Mouse (Mus musculus): ENCODE measurements at regions not wholly inside any gene's neighbourhood (a gene's known extent, or its start where the extent isn't known, plus 50 kb on each side); places are given as distances from the start of the nearest gene placed in this dataset.

DNA sequence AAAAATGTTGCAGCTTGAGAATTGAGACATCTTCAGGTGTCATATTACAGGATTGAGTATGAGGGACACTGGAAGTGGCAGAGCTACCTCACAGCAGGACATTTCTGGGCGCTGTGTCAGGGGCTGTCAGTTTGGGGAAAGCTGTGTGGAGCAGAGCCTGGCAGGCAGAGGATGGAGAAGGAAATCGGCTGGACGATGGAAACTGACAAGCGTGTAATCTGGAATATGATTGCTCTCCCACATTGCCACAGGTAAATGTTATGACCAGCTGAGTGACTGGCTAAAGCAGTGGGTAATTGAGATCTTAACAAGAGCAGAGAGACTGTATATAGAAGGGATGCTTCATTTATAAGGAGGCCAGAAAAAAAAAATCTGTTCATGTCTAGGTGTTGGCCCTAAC, 235.5 kb upstream of the Syt1 start:
- Histone ChIP-seq H3K27ac (ENCODE audit: low read depth, low read length) (no peak overlapping the region), H3K9ac (ENCODE audit: low read depth, low read length) (no peak overlapping the region), H3K36me3 (ENCODE audit: control insufficient read depth, insufficient read depth) (no peaks in the 10 kb centered on the region), H3K4me2 (replicated peaks; ENCODE audit: low read depth) (no peak overlapping the region), H3K4me1 (replicated peaks; ENCODE audit: control insufficient read depth, insufficient read depth, low read length) (no peaks in the 10 kb centered on the region), H3K27me3 (replicated peaks; ENCODE audit: control insufficient read depth, insufficient read depth, low read length) (no peaks in the 10 kb centered on the region), H3K9me3 (ENCODE audit: control insufficient read depth) (no peaks in the 10 kb centered on the region), H3K4me3 (ENCODE audit: low read depth, low read length) (no peak overlapping the region)
- no peak for TF ChIP-seq CTCF (IDR thresholded peaks at IDR 0.05; ENCODE audit: low read depth)
- ATAC-seq, result no peak
- WGBS, result 68% methylated on average over 4 of the region's 4 CpGs

DNA sequence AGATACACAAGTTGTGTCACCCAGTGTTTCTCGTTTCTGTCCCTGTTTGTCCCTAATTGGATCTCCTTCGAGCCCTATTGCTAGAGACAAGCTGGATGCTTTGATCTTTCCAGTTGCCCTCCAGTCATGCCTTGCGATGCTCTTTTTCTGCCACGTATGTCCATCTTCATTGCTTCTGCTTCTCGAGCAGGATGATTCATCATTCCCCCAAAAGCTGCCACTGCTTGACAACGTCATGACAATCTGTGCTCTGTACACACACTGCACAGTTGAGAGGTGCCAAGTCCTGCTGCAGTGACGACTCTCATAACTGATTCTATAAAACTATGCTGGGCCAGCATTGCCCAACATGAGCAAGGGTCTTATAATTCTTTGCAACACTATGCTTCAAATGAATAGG, 226.2 kb upstream of the Syt1 start:
- Histone ChIP-seq H3K4me1 (replicated peaks; ENCODE audit: control insufficient read depth, insufficient read depth, low read length) (no peaks in the 10 kb centered on the region), H3K36me3 (ENCODE audit: control insufficient read depth, insufficient read depth) (no peaks in the 10 kb centered on the region), H3K4me3 (ENCODE audit: low read depth, low read length) (no peak overlapping the region), H3K27ac (ENCODE audit: low read depth, low read length) (no peak overlapping the region), H3K9me3 (ENCODE audit: control insufficient read depth) (no peaks in the 10 kb centered on the region), H3K4me2 (replicated peaks; ENCODE audit: low read depth) (no peak overlapping the region), H3K27me3 (replicated peaks; ENCODE audit: control insufficient read depth, insufficient read depth, low read length) (no peaks in the 10 kb centered on the region), H3K9ac (ENCODE audit: low read depth, low read length) (no peak overlapping the region)
- 77% methylated on average over 7 of the region's 7 CpGs for WGBS
- TF ChIP-seq CTCF (IDR thresholded peaks at IDR 0.05; ENCODE audit: low read depth), result no peak
- ATAC-seq, result no peak

DNA sequence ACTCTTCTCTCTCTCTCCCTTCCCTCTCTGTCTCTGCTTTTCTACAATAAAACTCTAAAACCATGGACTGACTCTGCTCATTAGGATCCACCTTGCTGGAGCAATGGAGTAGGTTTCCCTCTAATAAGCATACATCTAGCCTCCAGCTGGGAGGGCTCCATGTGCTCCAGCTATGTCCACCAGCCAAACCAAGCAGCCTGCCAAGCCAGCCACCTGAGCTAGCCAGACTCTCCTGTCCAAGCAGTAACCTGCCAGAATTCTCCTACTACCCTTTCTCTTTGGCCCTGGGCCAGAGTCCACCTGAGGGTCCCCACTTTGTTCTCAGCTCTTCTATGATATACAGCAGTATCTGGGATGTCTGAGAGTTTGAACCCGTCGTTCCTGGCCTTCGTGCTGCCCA, 216.2 kb upstream of the Syt1 start:
- ATAC-seq, result no peak
- Histone ChIP-seq H3K27me3 (replicated peaks; ENCODE audit: control insufficient read depth, insufficient read depth, low read length) (no peaks in the 10 kb centered on the region), H3K4me2 (replicated peaks; ENCODE audit: low read depth) (no peak overlapping the region), H3K4me3 (ENCODE audit: low read depth, low read length) (no peak overlapping the region), H3K9ac (ENCODE audit: low read depth, low read length) (no peak overlapping the region), H3K36me3 (ENCODE audit: control insufficient read depth, insufficient read depth) (no peaks in the 10 kb centered on the region), H3K27ac (ENCODE audit: low read depth, low read length) (no peak overlapping the region), H3K9me3 (ENCODE audit: control insufficient read depth) (no peaks in the 10 kb centered on the region), H3K4me1 (replicated peaks; ENCODE audit: control insufficient read depth, insufficient read depth, low read length) (no peaks in the 10 kb centered on the region)
- no peak for TF ChIP-seq CTCF (IDR thresholded peaks at IDR 0.05; ENCODE audit: low read depth)
- WGBS, result 91% methylated on average over 3 of the region's 3 CpGs

- H3K4me3 ChIP-seq (ENCODE audit: low read depth, low read length), result no peak overlapping the region
- no peaks in the 10 kb centered on the region for H3K27me3 ChIP-seq (replicated peaks; ENCODE audit: control insufficient read depth, insufficient read depth, low read length)
- H3K36me3 ChIP-seq (ENCODE audit: control insufficient read depth, insufficient read depth), result no peaks in the 10 kb centered on the region
- H3K27ac ChIP-seq (ENCODE audit: low read depth, low read length), result no peak overlapping the region
- no peak overlapping the region for H3K4me2 ChIP-seq (replicated peaks; ENCODE audit: low read depth)
- 69% methylated on average over 8 of the region's 8 CpGs for WGBS
- H3K9me3 ChIP-seq (ENCODE audit: control insufficient read depth), result no peaks in the 10 kb centered on the region
- H3K9ac ChIP-seq (ENCODE audit: low read depth, low read length), result no peak overlapping the region
- TF ChIP-seq CTCF (IDR thresholded peaks at IDR 0.05; ENCODE audit: low read depth), result no peak
- no peaks in the 10 kb centered on the region for H3K4me1 ChIP-seq (replicated peaks; ENCODE audit: control insufficient read depth, insufficient read depth, low read length)
- ATAC-seq, result no peak
Measured at GRCm38 (mm10) chr10:109188761-109189503, 178.2 kb upstream of the Syt1 start.

- Histone ChIP-seq H3K9me3 (ENCODE audit: control insufficient read depth) (no peaks in the 10 kb centered on the region), H3K4me1 (replicated peaks; ENCODE audit: control insufficient read depth, insufficient read depth, low read length) (no peaks in the 10 kb centered on the region), H3K4me2 (replicated peaks; ENCODE audit: low read depth) (no peak overlapping the region), H3K27me3 (replicated peaks; ENCODE audit: control insufficient read depth, insufficient read depth, low read length) (no peaks in the 10 kb centered on the region), H3K4me3 (ENCODE audit: low read depth, low read length) (no peak overlapping the region), H3K9ac (ENCODE audit: low read depth, low read length) (no peak overlapping the region), H3K36me3 (ENCODE audit: control insufficient read depth, insufficient read depth) (no peaks in the 10 kb centered on the region), H3K27ac (ENCODE audit: low read depth, low read length) (no peak overlapping the region)
- ATAC-seq, result no peak
- TF ChIP-seq CTCF (IDR thresholded peaks at IDR 0.05; ENCODE audit: low read depth), result no peak
- 78% methylated on average over 4 of the region's 4 CpGs for WGBS
Measured at GRCm38 (mm10) chr10:109188252-109188651, 177.5 kb upstream of the Syt1 start.

GRCm38 (mm10) chr10:109185243-109185642, 174.5 kb upstream of the Syt1 start:
- Histone ChIP-seq H3K4me1 (replicated peaks; ENCODE audit: control insufficient read depth, insufficient read depth, low read length) (no peaks in the 10 kb centered on the region), H3K27ac (ENCODE audit: low read depth, low read length) (no peak overlapping the region), H3K4me3 (ENCODE audit: low read depth, low read length) (no peak overlapping the region), H3K4me2 (replicated peaks; ENCODE audit: low read depth) (no peak overlapping the region), H3K9ac (ENCODE audit: low read depth, low read length) (no peak overlapping the region), H3K27me3 (replicated peaks; ENCODE audit: control insufficient read depth, insufficient read depth, low read length) (no peaks in the 10 kb centered on the region), H3K9me3 (ENCODE audit: control insufficient read depth) (no peaks in the 10 kb centered on the region), H3K36me3 (ENCODE audit: control insufficient read depth, insufficient read depth) (no peaks in the 10 kb centered on the region)
- no peak for TF ChIP-seq CTCF (IDR thresholded peaks at IDR 0.05; ENCODE audit: low read depth)
- WGBS, result 20% methylated on average over 2 of the region's 2 CpGs
- no peak for ATAC-seq

DNA sequence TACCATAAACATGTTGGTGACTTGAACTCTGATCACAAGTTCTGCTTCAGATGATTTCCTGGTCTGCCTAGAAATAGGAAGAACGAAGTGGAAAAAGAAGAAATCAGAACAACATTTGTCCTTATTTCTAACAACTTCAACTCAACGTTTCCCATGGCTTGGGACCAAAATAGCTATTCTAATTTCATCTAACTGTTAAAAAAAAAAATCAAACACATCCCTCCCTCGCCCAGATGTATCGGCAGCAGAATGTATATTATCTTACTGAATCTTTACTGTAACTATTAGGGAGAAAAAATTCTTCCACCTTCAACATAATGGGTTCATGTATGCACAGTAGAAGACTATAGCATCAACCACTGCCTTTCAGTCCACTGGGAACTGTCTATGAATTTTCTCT, 169.7 kb upstream of the Syt1 start:
- Histone ChIP-seq H3K9me3 (ENCODE audit: control insufficient read depth) (no peaks in the 10 kb centered on the region), H3K9ac (ENCODE audit: low read depth, low read length) (no peak overlapping the region), H3K4me2 (replicated peaks; ENCODE audit: low read depth) (no peak overlapping the region), H3K4me3 (ENCODE audit: low read depth, low read length) (no peak overlapping the region), H3K27ac (ENCODE audit: low read depth, low read length) (no peak overlapping the region), H3K4me1 (replicated peaks; ENCODE audit: control insufficient read depth, insufficient read depth, low read length) (no peaks in the 10 kb centered on the region), H3K27me3 (replicated peaks; ENCODE audit: control insufficient read depth, insufficient read depth, low read length) (no peaks in the 10 kb centered on the region), H3K36me3 (ENCODE audit: control insufficient read depth, insufficient read depth) (no peaks in the 10 kb centered on the region)
- TF ChIP-seq CTCF (IDR thresholded peaks at IDR 0.05; ENCODE audit: low read depth), result no peak
- no peak for ATAC-seq
- WGBS, result 85% methylated on average over 4 of the region's 4 CpGs
